Mouse (Mus musculus) MEL-GATA-1-ER (cell line): ENCODE results near the gene Gm4969.

Experiments used
- DNase-seq: peaks from one replicate; pipeline ENCODE4 v3.0.0-alpha.2; 2012; ENCODE audit warnings: low read depth; ENCODE audit errors: extremely low read depth

Gene Gm4969

GRCm38 (mm10) chr7:19094471-19094825 is 23.7 kb downstream of the Gm4969 start, which contains the start of gene Six5:
Gene Six5 (plus strand): TSS chr7:19094594.
- no peak for DNase-seq

GRCm38 (mm10) chr7:19093537-19094385 is 24.4 kb downstream of the Gm4969 start:
- DNase-seq: peak; percentile 94

GRCm38 (mm10) chr7:19093174-19093521 is 25.0 kb downstream of the Gm4969 start:
- no peak for DNase-seq

- DNase-seq: no peak
Measured at GRCm38 (mm10) chr7:19092381-19093173, 25.6 kb downstream of the Gm4969 start.

GRCm38 (mm10) chr7:19091913-19092312 is 26.3 kb downstream of the Gm4969 start:
- DNase-seq: no peak

- no peak for DNase-seq
Measured at GRCm38 (mm10) chr7:19088813-19089212, 29.4 kb downstream of the Gm4969 start.

GRCm38 (mm10) chr7:19086760-19087159 is 31.4 kb downstream of the Gm4969 start:
- no peak for DNase-seq

GRCm38 (mm10) chr7:19086042-19086441 is 32.1 kb downstream of the Gm4969 start:
- no peak for DNase-seq

GRCm38 (mm10) chr7:19085495-19085894 is 32.7 kb downstream of the Gm4969 start:
- DNase-seq: no peak

- no peak for DNase-seq
Measured at GRCm38 (mm10) chr7:19084921-19085473, 33.2 kb downstream of the Gm4969 start.

GRCm38 (mm10) chr7:19084277-19084771 is 33.8 kb downstream of the Gm4969 start:
- DNase-seq: no peak

- DNase-seq: no peak
Measured at GRCm38 (mm10) chr7:19083701-19084100, 34.5 kb downstream of the Gm4969 start, which contains the start of gene Dmpk. Gene Dmpk (plus strand): TSS chr7:19083849.

GRCm38 (mm10) chr7:19083096-19083495 is 35.1 kb downstream of the Gm4969 start:
- DNase-seq: no peak

- DNase-seq: no peak
Measured at GRCm38 (mm10) chr7:19082171-19082570, 36.0 kb downstream of the Gm4969 start.

GRCm38 (mm10) chr7:19080451-19080950 is 37.7 kb downstream of the Gm4969 start:
- no peak for DNase-seq

- DNase-seq: no peak
Measured at GRCm38 (mm10) chr7:19078732-19079131, 39.4 kb downstream of the Gm4969 start.

- peak; percentile 78 for DNase-seq
Measured at GRCm38 (mm10) chr7:19077761-19078160, 40.4 kb downstream of the Gm4969 start.

- DNase-seq: no peak
Measured at GRCm38 (mm10) chr7:19076586-19076991, 41.6 kb downstream of the Gm4969 start.

GRCm38 (mm10) chr7:19075723-19076585 is 42.2 kb downstream of the Gm4969 start, which contains the start of gene Dmwd:
Gene Dmwd (plus strand): TSS chr7:19076227.
- DNase-seq: peak; percentile 87

GRCm38 (mm10) chr7:19075231-19075630 is 42.9 kb downstream of the Gm4969 start:
- DNase-seq: no peak

- DNase-seq: no peak
Measured at GRCm38 (mm10) chr7:19074494-19074893, 43.7 kb downstream of the Gm4969 start.
